Mouse (Mus musculus): ENCODE data around the gene Klhl3.

Gene Klhl3

DNA sequence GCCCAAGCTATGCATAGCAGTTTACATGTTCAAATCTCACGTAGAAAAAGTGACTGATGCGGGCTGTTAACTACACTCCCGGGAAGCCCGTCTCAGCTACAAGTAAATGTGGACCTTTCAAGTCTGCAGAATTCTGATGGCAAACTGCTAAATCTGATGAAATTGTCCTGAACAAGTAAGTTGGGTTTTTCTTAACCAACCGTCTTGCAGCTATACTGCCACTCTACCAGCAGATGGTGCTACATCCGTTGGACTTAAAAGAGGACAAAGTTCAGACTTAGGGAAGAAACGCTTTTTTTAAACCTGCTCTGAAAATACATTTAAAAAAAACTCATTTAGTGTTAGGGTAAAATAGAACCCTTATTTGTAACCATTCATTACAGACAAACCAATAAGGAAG, 12.7 kb upstream of the Klhl3 start:
- CTCF ChIA-PET: no interaction called here

DNA sequence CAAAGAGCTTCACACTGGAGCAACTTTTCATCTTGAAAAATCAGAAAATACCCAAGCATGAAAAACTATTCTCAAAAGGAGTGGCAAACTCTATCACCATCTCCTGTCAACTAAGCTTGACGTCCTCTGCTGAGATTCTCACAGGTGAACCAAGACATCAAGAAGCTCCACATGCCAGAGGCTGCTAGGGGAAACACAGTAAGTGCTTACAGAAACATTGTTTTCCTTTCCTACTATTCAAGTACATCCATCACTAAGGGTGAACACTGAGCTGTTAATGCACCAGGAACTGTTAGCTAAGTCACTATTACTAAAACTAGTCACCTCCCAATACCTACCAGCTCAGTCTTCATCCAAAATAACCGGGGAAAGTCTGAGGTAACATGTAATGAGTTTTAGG, 11.6 kb upstream of the Klhl3 start:
- CTCF ChIA-PET: interaction anchor here (0.7 kb wide), 2 partner anchors 33 to 430 kb away, joined by 3 to 7 read pairs; partner anchors contain the start of gene Idnk

DNA sequence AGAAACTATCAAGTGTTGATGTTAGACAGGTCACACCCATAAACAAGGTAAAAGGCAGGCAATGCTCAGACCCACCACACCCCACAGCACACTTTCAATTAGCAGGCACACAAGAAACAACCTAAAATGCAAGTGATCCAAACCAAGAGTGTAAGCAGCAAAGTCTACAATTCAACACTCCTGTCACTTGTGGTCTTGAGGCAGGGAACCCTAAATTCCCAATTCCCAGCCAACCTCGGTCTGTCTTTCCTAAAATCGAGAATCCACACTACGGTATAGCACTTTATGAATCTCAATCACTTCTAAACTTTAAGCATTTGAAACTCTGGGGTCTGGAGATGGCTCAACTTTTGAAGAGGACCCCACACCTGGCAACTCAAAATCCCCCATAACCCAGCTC, 10.9 kb upstream of the Klhl3 start:
- CTCF ChIA-PET: no interaction called here

DNA sequence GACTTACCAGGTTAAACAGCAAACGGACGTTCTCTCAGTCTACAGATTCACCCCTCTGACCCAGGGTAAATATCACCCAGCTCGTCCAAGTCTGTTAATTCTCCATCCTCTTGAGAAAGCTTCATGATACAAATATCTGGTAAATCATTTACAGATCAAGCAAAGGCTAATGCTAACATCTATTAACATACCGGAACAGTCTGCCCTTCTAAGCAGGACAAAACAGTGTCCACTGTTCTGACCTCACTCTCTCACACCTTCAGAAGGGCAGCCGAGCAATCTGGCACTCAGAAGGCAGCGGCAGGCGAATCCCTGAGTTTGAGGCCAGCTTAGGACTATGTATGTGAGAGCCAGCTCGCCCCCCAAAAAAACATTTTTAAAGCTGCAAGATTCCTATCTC, 10.0 kb upstream of the Klhl3 start:
- CTCF ChIA-PET: no interaction called here

DNA sequence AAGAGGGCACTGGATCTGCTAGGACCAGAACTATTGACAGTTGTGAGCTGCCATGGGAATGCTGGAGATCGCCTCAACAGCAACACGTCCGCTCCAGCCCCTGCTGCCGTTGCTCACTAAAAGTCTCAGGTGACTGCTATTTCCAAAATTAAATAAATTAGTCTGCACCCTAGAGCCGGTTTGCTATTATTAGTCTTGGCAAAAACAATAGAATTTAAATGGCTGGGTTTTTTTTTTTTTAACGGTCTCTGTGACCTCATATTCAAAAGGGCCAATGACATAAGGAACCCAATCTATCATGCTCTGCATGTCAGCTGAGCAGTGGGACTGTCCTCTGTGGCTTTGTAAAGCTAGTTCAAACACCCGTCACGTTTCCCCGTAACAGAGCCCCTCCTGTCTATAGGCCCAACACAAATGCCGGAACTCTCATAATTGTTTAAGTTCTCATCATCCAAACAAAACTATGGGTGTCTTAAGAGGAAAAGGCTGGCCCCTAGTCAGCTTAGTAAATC, 9.4 kb upstream of the Klhl3 start:
- CTCF ChIA-PET: no interaction called here

DNA sequence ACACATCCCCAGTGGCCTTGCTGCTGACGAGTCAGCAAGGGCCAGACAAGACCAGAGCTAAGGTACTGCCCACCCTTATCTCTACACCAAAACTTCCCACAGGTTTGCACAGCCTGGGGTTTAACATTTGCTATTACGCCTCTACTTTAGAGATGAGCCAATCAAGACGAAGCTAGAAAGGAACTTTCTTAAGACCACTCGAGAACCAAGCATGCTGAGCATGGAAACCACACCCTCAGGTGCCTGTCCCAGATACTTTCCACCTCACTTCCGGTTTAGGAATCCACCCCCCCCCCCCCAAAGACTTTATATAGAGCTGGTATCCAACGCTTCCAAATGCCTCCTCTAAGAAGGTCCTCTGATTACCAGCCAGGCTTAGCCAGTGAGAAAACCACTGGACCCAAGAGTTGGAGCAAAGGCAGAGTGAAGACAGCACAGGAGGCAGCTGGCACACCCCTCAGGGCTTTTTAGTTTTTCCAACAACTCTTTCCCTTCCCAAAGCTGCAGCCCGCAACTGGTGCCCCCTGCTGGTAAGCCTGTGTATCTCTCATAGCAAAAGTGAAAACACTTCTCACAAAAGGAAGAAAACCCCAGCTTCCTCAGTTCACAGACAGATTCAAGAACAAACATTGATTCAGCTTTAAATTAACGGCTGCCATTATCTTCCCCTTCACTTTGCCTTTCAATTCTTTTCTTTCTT, 4.1 kb upstream of the Klhl3 start:
- CTCF ChIA-PET: no interaction called here

DNA sequence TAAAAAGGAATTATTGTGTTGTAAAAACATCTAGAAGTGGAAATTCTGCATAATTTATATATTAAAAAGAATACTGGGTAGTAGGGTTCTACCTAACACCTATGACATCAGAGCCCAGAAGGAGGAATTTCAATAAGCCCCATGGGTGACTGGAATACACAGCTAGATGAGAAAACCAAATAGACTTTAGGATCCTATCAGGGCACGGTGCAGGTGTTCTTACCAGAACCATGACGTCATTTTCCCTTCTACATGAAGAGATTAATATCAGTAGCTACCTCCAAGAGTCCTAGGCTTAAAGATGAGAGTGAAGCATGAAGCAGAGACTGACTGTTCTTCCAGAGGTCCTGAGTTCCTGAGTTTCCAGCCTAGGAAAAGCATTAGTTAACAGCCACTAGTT, 3.4 kb upstream of the Klhl3 start:
- CTCF ChIA-PET: no interaction called here

DNA sequence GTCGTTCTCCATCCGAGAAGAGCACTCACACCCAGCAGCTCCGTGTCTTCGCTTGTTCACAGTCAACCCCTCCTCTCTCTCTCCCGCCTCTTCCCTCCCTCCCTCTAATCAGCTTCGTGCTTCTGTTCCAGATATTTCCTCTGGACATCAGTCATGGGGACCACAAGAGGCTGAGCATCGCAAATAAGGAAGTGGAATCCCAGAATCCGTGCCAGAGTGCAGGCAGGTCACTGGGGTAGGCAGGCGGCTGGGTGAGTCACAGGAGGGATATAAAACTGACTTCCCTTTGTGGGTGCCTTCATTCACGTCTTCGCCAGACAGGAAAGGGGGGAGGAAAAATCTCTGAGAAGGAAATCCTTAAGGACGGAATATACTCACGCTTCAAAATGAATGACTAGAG, 1.8 kb upstream of the Klhl3 start:
- CTCF ChIA-PET: no interaction called here

DNA sequence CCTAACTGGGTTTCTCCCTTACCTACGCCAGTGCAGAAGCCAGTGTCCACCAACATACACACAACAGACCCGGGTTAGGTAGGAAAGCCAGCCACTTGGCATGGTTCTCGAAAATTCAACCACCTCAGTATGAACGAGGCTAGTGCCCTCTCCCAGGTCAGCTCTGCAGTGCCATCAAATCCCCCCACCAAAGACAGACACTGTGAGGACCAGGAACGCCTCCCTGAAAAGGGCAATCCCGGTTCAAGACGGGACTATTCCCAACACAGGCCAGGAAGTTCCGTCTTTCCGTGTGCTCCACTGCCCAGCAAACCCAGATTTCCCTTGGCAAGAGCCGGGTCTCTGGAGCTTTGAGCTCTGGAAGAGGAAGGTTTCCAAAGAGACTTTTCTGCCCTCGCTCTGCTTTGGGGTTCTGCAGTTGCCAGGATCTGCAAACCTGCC, 771 bp downstream of the Klhl3 start:
- CTCF ChIA-PET: no interaction called here

DNA sequence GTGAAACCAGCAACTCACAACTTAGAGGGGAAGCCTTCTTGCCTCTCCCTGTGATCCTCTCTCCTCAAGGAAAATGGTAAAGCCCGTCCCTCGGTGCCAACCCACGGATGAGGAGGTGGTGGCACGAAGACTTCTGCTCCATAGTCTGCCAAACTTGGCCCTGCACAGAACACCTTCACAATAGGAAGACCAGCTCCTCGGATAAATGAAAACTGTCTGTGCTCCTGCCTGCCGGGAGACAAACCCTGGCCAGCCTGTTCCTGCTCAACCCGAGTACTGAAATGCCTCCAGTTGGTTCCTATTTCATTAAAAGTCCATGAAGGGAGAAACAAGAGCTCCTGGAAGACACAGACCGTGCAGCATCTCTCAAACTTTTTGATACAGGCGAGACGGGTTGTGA, 1.2 kb downstream of the Klhl3 start:
- CTCF ChIA-PET: no interaction called here

DNA sequence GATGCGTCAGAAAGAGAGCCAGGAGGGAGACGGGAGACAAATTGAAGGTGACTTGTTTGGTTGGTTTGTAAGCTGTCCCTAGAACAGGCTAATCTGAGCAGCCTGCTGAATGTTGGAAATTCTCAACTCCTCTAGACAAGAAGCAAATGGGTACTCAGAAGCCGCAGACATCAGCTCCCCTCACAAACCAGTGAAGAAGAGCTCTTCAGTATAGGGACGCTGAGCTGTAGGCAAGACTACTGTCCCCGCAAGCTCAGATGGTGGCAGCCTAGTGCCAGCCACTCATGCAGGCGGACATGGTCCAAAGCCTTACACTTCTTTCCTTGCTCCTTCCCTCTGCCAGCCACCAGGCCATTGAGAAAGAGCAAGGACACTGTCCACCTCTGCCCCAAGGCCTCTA, 2.1 kb downstream of the Klhl3 start:
- CTCF ChIA-PET: no interaction called here

DNA sequence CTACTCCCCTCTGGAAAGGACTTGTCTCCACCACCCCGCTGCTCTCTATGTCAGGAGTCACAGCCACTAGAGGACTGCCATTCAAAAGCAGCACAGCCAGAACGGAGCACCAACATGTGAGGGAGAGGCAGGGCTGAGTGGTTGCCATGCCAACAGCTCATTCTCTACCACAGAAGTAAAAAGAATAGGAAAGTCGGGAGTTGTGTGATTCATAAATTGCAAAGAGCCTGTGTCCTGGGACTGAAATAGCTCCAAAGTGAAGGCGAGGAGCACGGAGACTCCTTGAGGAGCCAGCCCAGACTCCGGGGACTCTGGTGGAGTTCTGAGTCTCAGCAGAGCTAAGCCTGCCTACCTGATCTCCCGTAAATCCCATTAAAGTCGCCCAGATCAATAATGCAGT, 22.7 kb downstream of the Klhl3 start:
- CTCF ChIA-PET: interaction anchor here (0.8 kb wide), 1 partner anchor 23 kb away, joined by 7 read pairs; no protein-coding TSS in a partner anchor

DNA sequence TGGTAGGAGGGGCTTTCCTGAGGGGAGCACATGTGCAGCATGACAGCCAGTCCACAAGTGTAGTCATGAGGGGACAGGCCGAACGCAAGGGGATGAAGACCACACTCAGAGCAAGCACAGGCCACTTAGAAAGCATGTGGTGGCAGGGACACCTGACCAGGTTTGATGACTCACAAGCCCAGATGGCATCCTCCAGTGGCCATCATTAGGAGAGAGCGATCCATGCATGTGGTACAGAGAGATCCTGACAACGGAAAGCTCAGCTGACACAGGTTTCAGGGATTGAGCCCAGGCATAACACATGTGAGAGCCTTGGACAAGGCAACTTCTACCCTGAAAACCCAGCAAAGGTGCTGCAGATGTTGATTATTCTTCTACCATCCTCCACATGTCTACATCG, 29.0 kb downstream of the Klhl3 start:
- CTCF ChIA-PET: no interaction called here

DNA sequence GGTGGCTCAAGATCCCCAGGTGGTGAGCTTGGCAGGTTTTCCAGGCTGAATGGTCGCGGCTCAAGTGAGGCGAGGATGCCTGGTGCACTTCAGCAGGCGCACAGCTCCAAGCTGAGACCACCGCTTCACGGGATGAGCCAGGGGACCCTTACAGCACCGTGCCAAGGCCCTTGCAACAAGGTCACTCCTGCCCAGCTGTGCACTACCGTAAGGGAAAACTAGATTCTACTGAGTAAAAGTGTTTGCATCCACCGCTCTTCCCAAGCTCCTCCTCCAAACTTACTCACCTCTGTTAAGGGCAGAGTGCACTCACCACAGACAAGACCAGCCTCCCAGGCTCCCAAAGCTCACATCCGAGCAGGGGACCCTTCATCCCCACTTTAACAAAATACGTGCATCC, 29.9 kb downstream of the Klhl3 start:
- CTCF ChIA-PET: no interaction called here

DNA sequence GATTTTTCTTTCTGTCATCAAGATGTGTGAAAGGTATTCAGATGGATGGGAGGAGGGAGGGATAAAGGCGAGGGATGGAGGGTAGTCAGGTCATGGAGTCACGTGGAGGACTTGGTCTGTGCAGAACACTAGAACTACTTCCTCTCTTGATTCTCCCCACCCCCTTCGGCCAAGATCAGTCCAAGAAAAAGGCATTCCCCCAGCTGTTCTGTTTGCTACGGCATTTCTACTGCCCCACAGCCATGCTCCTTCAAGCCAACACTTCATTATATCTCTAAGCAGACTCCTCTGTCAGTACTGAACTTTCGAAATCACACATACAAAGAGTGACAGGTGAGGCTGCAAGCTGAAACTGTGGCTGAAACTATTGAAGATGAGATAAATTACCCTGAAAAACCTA, 30.3 kb downstream of the Klhl3 start:
- CTCF ChIA-PET: no interaction called here

DNA sequence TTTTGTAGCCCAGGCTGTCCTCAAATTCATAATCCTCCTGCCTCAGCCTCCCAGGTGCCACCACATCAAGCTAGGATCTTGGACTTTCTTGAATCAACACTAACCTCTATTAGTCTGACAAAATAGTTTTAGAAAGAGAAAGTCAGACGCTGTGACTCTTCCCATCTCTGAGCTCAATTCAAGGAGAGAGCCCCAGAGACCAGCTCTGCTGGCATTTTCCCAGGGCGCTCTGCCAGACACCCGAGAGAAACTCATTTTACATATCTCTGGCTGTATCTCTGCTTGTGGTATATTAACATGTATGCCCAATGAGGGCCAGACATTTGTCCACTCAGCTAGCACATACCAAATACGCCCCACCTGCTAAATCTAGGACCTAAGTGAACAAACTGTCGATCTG, 35.0 kb downstream of the Klhl3 start:
- CTCF ChIA-PET: no interaction called here

DNA sequence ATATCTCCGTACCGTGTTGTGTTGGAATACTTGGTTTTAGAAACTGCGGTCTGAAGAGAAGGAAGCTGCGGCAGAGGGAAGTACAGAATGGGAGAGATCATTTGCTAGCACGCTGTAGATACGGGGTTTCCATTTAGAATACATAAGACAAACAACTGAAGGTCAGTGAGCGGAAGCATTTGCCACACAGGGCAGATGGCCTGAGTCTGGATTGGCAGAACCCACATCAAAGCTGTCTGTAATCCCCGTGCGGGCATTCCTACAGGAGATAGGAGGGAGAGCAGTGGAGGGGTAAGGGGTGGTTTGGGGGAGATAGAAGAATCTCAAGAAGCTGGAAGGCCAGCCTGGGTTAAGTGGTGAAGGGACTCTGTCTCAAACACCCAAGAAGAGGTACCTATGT, 38.5 kb downstream of the Klhl3 start:
- CTCF ChIA-PET: no interaction called here

DNA sequence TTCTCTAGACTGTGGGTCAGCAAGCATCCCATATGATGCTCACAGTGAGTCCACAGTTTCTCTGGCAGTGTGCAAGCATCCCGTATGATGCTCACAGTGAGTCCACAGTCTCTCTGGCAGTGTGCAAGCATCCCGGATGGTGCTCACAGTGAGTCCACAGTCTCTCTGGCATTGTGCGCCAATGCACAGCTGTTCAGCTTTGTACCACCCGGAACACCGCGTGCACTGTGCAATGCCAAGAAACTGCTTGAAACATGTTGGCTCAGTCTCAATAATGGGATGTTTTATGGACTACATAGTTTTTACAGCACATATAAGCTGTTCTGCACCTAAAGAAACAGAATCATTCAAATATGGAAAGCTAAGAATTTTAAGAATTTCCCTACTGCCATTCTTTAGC, 38.9 kb downstream of the Klhl3 start:
- CTCF ChIA-PET: no interaction called here

DNA sequence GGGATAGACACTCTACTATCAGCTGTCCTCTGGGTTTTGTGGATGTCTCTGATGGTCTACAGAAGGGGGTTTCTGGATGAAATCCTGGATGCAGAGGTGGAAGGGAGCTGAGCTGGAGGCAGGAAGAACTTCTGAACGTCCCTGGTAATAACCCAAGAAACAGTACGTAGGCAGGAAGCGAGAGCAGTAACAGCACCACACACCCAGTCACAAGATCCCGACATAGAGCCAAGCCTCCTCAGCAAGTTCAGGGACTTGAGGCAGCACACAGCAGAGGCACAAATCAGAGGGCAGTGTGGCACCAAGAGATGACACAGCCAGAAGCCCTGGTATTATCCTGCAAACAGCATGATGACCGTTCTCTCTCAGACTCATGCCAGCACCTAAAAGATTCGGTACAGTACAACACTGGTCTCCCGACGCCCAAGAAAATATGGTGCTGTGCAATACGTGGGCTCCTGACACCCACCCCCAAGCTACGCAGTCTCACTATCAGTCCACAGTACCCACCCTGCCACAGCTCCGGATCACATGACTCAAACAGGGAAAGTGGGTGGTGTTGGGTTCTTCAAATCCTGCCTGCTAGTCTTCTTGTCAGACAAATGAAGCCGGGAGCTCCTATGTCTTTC, 40.0 kb downstream of the Klhl3 start:
- CTCF ChIA-PET: interaction anchor here (0.6 kb wide), 1 partner anchor 28 kb away, joined by 3 read pairs; no protein-coding TSS in a partner anchor

DNA sequence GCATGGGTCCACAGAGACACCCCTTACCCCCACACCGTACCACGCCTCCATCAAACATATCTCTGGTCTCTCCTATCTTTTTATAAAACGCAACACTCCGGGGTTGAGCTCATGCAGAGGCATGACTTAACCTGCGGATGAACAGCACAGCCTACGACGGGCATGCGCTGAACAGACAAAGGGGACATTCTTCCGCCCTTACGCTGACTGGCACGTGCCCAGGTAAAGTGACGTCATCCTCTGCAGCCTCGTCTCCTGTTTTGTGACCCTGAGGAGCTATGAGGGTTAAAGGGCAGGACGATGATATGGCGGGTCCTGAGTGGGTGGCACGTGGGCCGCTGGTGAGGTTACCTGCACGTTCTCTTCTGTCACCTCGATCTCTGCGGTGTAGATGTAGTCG, 42.2 kb downstream of the Klhl3 start:
- CTCF ChIA-PET: no interaction called here

DNA sequence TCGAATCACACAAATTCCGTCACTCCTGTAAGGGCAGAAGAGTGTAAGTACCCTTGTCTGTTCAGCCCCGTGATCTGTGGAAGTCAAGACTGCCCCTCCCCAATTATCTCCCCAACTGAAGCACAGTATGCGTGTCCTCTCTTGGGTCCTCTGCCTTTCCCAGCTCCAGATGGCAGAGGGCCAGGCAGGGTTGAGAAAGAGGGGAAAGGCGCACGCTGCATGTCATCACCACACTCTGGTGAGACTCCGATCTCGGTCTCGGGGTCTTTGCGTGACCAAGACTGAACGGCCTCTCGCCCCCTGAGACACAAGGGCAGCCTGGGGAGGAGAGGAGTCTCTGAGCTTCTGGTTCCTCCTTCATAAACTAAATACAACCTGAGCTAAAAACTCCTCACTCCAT, 42.9 kb downstream of the Klhl3 start:
- CTCF ChIA-PET: no interaction called here

DNA sequence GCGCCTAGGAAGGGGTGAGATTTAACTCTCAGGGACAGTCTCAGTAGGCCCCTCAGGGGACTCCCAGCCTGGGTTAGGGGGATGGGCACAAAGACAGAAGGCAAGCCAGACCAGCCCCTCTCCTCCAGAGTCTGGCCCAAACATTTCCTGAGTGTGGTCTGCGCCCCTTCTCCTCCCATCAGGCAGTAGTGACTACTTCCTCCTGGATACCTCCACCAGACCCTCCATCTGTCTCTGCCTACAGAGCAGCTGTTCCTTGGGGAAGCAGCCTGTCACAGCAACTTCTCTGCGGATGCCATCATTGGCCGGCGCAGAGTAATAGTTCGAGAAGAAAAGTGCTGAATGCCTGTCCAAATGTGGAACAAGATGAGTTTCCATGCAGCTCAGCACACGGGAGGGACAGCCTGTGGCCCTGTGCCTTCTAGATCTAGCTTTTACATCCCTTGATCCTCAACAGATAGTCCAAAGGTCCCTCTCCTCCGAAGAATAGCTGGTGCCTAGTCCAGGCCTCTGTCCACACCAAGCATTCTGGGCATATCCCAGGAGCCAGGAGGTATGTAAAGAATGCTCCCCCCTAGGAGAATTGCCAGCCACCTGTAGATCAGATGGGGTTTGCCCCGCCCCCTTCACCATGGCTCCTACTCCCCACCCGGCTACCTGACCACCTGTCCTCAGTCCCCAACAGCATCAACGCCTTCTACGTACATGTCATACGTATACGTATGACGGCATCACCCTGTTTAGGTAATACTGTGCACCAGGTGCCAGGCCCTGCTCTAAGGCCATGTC, 44.8 kb downstream of the Klhl3 start:
- CTCF ChIA-PET: interaction anchor here (0.7 kb wide), 1 partner anchor 28 kb away, joined by 6 read pairs; no protein-coding TSS in a partner anchor

Measured in spleen, embryonic (tissue).